Mouse (Mus musculus) neural tube, embryonic 15.5 days (tissue): ENCODE data around the gene Gper1. TPM values are rescaled to one million over a fixed set of nuclear protein-coding genes. Genes with fewer than 3 reads are reported as not detected.

Source experiments
- ATAC-seq: fragments of 200-750 bp; cut with Nextera tagmentation; 2 replicates; pipeline ENCODE4 v1.8.0; 2017; ENCODE audit warnings: mild to moderate bottlenecking, moderate TSS enrichment, moderate library complexity; ENCODE audit not compliant: low FRiP score
- H3K27ac ChIP-seq: fragments of 300-500 bp; sonication (generic); replicated peaks from 2 replicates; pipeline ENCODE4 v1.5.1; 2015; ENCODE audit warnings: mild to moderate bottlenecking, inconsistent platforms
- H3K27me3 ChIP-seq: fragments of 300-500 bp; sonication (generic); replicated peaks from 2 replicates; pipeline ENCODE4 v1.6.1; 2015; ENCODE audit warnings: inconsistent platforms
- H3K36me3 ChIP-seq: fragments of 300-500 bp; sonication (generic); 2 replicates; pipeline ENCODE4 v1.6.1; 2015; ENCODE audit warnings: inconsistent platforms
- H3K4me1 ChIP-seq: fragments of 300-500 bp; sonication (generic); 2 replicates; pipeline ENCODE4 v1.6.1; 2015; ENCODE audit warnings: inconsistent platforms
- H3K4me2 ChIP-seq: fragments of 300-500 bp; sonication (generic); 2 replicates; pipeline ENCODE4 v1.6.1; 2015; ENCODE audit warnings: inconsistent platforms, mild to moderate bottlenecking, moderate library complexity
- H3K4me3 ChIP-seq: fragments of 300-500 bp; sonication (generic); replicated peaks from 2 replicates; pipeline ENCODE4 v1.5.1; 2015; ENCODE audit warnings: mild to moderate bottlenecking, inconsistent platforms
- H3K9ac ChIP-seq: fragments of 300-500 bp; sonication (generic); replicated peaks from 2 replicates; pipeline ENCODE4 v1.6.1; 2015; ENCODE audit warnings: mild to moderate bottlenecking, inconsistent platforms
- H3K9me3 ChIP-seq: fragments of 300-500 bp; sonication (generic); replicated peaks from 2 replicates; pipeline ENCODE4 v1.6.1; 2016; ENCODE audit warnings: inconsistent platforms
- WGBS: fragments of 180-500 bp; shearing (Covaris S2); methylation state at CpG from one replicate; pipeline ENCODE4 v1.1.7; 2015; ENCODE audit warnings: mixed read lengths; 5-methylcytosine and 5-hydroxymethylcytosine counted together
- polyA plus RNA-seq: library from polyadenylated mRNA; unstranded; fragments of >200 nt; fragmentation: Nextera tagmentation; extraction: Ambion mirVana; gene quantifications from 2 replicates; pipeline ENCODE4 v1.2.1, GENCODE M21; 2015

Gper1 gene
- polyA plus RNA-seq, 1 experiment from 2014 or later, result 7.8 TPM

GRCm38 (mm10) chr5:139418110-139418509, 4.8 kb upstream of the Gper1 start:
- H3K9ac ChIP-seq, result no peak overlapping the region
- H3K4me1 ChIP-seq, result peaks cover 40% of the 10 kb centered on the region

GRCm38 (mm10) chr5:139418633-139419032, 4.3 kb upstream of the Gper1 start:
- H3K4me1 ChIP-seq, result peaks cover 39% of the 10 kb centered on the region

More at GRCm38 (mm10) chr5:139418110-139418509, 4.8 kb upstream of the Gper1 start:
- H3K4me2 ChIP-seq, result no peak overlapping the region
- ATAC-seq, result no peak
- no peaks in the 10 kb centered on the region for H3K9me3 ChIP-seq
- H3K4me3 ChIP-seq, result no peak overlapping the region
- H3K36me3 ChIP-seq, result no peaks in the 10 kb centered on the region
- peak overlapping the region; percentile 66 for H3K27ac ChIP-seq
- no peaks in the 10 kb centered on the region for H3K27me3 ChIP-seq
- WGBS, result 26% methylated on average over 2 of the region's 2 CpGs

GRCm38 (mm10) chr5:139425198-139425597, 2.2 kb downstream of the Gper1 start:
- Histone ChIP-seq H3K4me1 (peaks cover 53% of the 10 kb centered on the region), H3K27me3 (no peaks in the 10 kb centered on the region), H3K4me3 (no peak overlapping the region), H3K9me3 (no peaks in the 10 kb centered on the region), H3K9ac (no peak overlapping the region), H3K4me2 (no peak overlapping the region), H3K27ac (no peak overlapping the region), H3K36me3 (no peaks in the 10 kb centered on the region)
- no peak for ATAC-seq
- WGBS, result 77% methylated on average over 9 of the region's 9 CpGs

More at GRCm38 (mm10) chr5:139418633-139419032, 4.3 kb upstream of the Gper1 start:
- Histone ChIP-seq H3K36me3 (no peaks in the 10 kb centered on the region), H3K4me2 (no peak overlapping the region), H3K27ac (peak overlapping the region; percentile 66), H3K9me3 (no peaks in the 10 kb centered on the region), H3K9ac (no peak overlapping the region), H3K27me3 (no peaks in the 10 kb centered on the region), H3K4me3 (no peak overlapping the region)
- WGBS, result 9% methylated on average over 3 of the region's 3 CpGs
- ATAC-seq, result peak; percentile 39; the same call in 1 of the 2 replicates

- peaks cover 66% of the 10 kb centered on the region for H3K4me1 ChIP-seq
- 92% methylated on average over 9 of the region's 9 CpGs for WGBS
- no peak overlapping the region for H3K4me3 ChIP-seq
- H3K9ac ChIP-seq, result no peak overlapping the region
- no peak for ATAC-seq
- no peaks in the 10 kb centered on the region for H3K9me3 ChIP-seq
- H3K27ac ChIP-seq, result no peak overlapping the region
- H3K36me3 ChIP-seq, result no peaks in the 10 kb centered on the region
- H3K4me2 ChIP-seq, result no peak overlapping the region
- H3K27me3 ChIP-seq, result no peaks in the 10 kb centered on the region
Measured at GRCm38 (mm10) chr5:139427001-139427400, 4.0 kb downstream of the Gper1 start.

GRCm38 (mm10) chr5:139427989-139428388, 5.0 kb downstream of the Gper1 start:
- H3K4me2 ChIP-seq, result no peak overlapping the region
- no peaks in the 10 kb centered on the region for H3K9me3 ChIP-seq
- H3K4me1 ChIP-seq, result peaks cover 65% of the 10 kb centered on the region
- H3K36me3 ChIP-seq, result no peaks in the 10 kb centered on the region
- no peak for ATAC-seq
- H3K4me3 ChIP-seq, result no peak overlapping the region
- H3K27ac ChIP-seq, result no peak overlapping the region
- no peak overlapping the region for H3K9ac ChIP-seq
- 71% methylated on average over 9 of the region's 9 CpGs for WGBS
- H3K27me3 ChIP-seq, result no peaks in the 10 kb centered on the region

- peaks cover 71% of the 10 kb centered on the region for H3K4me1 ChIP-seq
Measured at GRCm38 (mm10) chr5:139429818-139430341, 6.9 kb downstream of the Gper1 start.

GRCm38 (mm10) chr5:139432333-139432732, 9.4 kb downstream of the Gper1 start:
- Histone ChIP-seq H3K4me1 (peaks cover 80% of the 10 kb centered on the region), H3K4me3 (no peak overlapping the region), H3K27ac (peak overlapping the region; percentile 86), H3K36me3 (no peaks in the 10 kb centered on the region), H3K9me3 (no peaks in the 10 kb centered on the region), H3K27me3 (no peaks in the 10 kb centered on the region), H3K9ac (no peak overlapping the region), H3K4me2 (peak overlapping the region; percentile 4; the same call in 1 of the 2 replicates)
- no peak for ATAC-seq
- 34% methylated on average over 6 of the region's 6 CpGs for WGBS

More at GRCm38 (mm10) chr5:139429818-139430341, 6.9 kb downstream of the Gper1 start:
- no peaks in the 10 kb centered on the region for H3K9me3 ChIP-seq
- H3K4me3 ChIP-seq, result no peak overlapping the region
- peak overlapping the region; percentile 68 for H3K27ac ChIP-seq
- ATAC-seq, result no peak; the same call in 1 of the 2 replicates
- H3K27me3 ChIP-seq, result no peaks in the 10 kb centered on the region
- H3K4me2 ChIP-seq, result 0 out of 2 replicates have a peak overlapping the region, but pooled peaks have one; percentile 3
- peak overlapping the region; percentile 28; the same call in 1 of the 2 replicates for H3K9ac ChIP-seq
- 20% methylated on average over 12 of the region's 12 CpGs for WGBS
- H3K36me3 ChIP-seq, result no peaks in the 10 kb centered on the region

GRCm38 (mm10) chr5:139432747-139433508, 10.0 kb downstream of the Gper1 start:
- Histone ChIP-seq H3K4me3 (no peak overlapping the region), H3K36me3 (no peaks in the 10 kb centered on the region), H3K4me2 (peak overlapping the region; percentile 4; the same call in 1 of the 2 replicates), H3K27ac (peak overlapping the region; percentile 86), H3K4me1 (peaks cover 79% of the 10 kb centered on the region), H3K9me3 (no peaks in the 10 kb centered on the region), H3K9ac (no peak overlapping the region), H3K27me3 (no peaks in the 10 kb centered on the region)
- ATAC-seq, result no peak
- 47% methylated on average over 7 of the region's 7 CpGs for WGBS

- Histone ChIP-seq H3K9me3 (no peaks in the 10 kb centered on the region), H3K9ac (no peak overlapping the region), H3K4me1 (peaks cover 76% of the 10 kb centered on the region), H3K4me2 (no peak overlapping the region), H3K4me3 (no peak overlapping the region), H3K27ac (peak overlapping the region; percentile 41; the same call in 1 of the 2 replicates), H3K27me3 (no peaks in the 10 kb centered on the region), H3K36me3 (no peaks in the 10 kb centered on the region)
- ATAC-seq, result no peak
- 73% methylated on average over 9 of the region's 9 CpGs for WGBS
Measured at GRCm38 (mm10) chr5:139433842-139434568, 11.1 kb downstream of the Gper1 start.

GRCm38 (mm10) chr5:139434940-139435339, 12.0 kb downstream of the Gper1 start:
- Histone ChIP-seq H3K9me3 (no peaks in the 10 kb centered on the region), H3K36me3 (no peaks in the 10 kb centered on the region), H3K27me3 (no peaks in the 10 kb centered on the region), H3K4me1 (peaks cover 68% of the 10 kb centered on the region), H3K4me3 (no peak overlapping the region), H3K9ac (no peak overlapping the region), H3K27ac (peak overlapping the region; percentile 41; the same call in 1 of the 2 replicates), H3K4me2 (peak overlapping the region; percentile 13)
- peak; percentile 58; the same call in 1 of the 2 replicates for ATAC-seq
- WGBS, result 15% methylated on average over 8 of the region's 8 CpGs

GRCm38 (mm10) chr5:139437769-139438168, 14.8 kb downstream of the Gper1 start:
- WGBS, result 92% methylated on average over 4 of the region's 4 CpGs
- no peak overlapping the region for H3K4me2 ChIP-seq
- H3K27ac ChIP-seq, result no peak overlapping the region
- no peak overlapping the region for H3K9ac ChIP-seq
- H3K9me3 ChIP-seq, result no peaks in the 10 kb centered on the region
- H3K4me3 ChIP-seq, result no peak overlapping the region
- H3K27me3 ChIP-seq, result no peaks in the 10 kb centered on the region
- no peak for ATAC-seq
- H3K4me1 ChIP-seq, result peaks cover 57% of the 10 kb centered on the region
- no peaks in the 10 kb centered on the region for H3K36me3 ChIP-seq
